Comparison of ENCODE assay signal across 7 mouse cellular contexts in genomic region chr7:19628192-19628535, GRCm38 (mm10). TPM values are rescaled to one million over a fixed set of nuclear protein-coding genes. Genes with fewer than 3 reads are reported as not detected.
DNase-seq lines count a peak whose midpoint lies in the region; ATAC-seq and TF ChIP-seq lines count a peak whose summit lies in the region.

No protein-coding gene starts in this region.

- peak overlapping the region; percentile 58 for H3K4me3 ChIP-seq in lung, postnatal 0 days (ENCODE audit: low read depth, low read length)
- peak overlapping the region; percentile 62 for H3K4me3 ChIP-seq in forebrain, embryonic 11.5 days (ENCODE audit: low read depth, low read length)
- peak overlapping the region; percentile 78 for H3K4me3 ChIP-seq in limb, embryonic 10.5 days
- peak overlapping the region; percentile 72 for H3K4me3 ChIP-seq in neural tube, embryonic 15.5 days (replicated peaks)

- TF ChIP-seq CTCF in lung, postnatal 0 days (IDR thresholded peaks at IDR 0.05): no peak

- DNase-seq in lung, postnatal 0 days (ENCODE audit: low spot score): no peak
- DNase-seq in lung, postnatal 25 days (ENCODE audit: low spot score): no peak
- DNase-seq in forebrain, embryonic 11.5 days (ENCODE audit: low spot score): no peak
- DNase-seq in limb, embryonic 10.5 days (ENCODE audit: low spot score): no peak
- DNase-seq in left cerebral cortex, adult 9 months (ENCODE audit: low spot score in 2 of 2): no peak
- no peak for DNase-seq in spleen, postnatal 36 days (ENCODE audit: low spot score in 2 of 2)

- no peaks in the 10 kb centered on the region for H3K27me3 ChIP-seq in lung, postnatal 0 days (replicated peaks; ENCODE audit: insufficient read depth, low read length)
- H3K27me3 ChIP-seq in forebrain, embryonic 11.5 days (ENCODE audit: control insufficient read depth, insufficient read depth, low read length): no peaks in the 10 kb centered on the region
- no peaks in the 10 kb centered on the region for H3K27me3 ChIP-seq in limb, embryonic 10.5 days (ENCODE audit: low read depth, poor library complexity, severe bottlenecking)
- H3K27me3 ChIP-seq in neural tube, embryonic 15.5 days (replicated peaks): 0 out of 2 replicates have a peak, but pooled peaks cover 10% of the 10 kb centered on the region

- H3K4me1 ChIP-seq in lung, postnatal 0 days (ENCODE audit: insufficient read depth, low read depth, low read length): no peaks in the 10 kb centered on the region; the same call in 1 of the 2 replicates
- H3K4me1 ChIP-seq in forebrain, embryonic 11.5 days (replicated peaks; ENCODE audit: control insufficient read depth, insufficient read depth, low read length): no peaks in the 10 kb centered on the region
- peaks cover 16% of the 10 kb centered on the region for H3K4me1 ChIP-seq in limb, embryonic 10.5 days
- peaks cover 12% of the 10 kb centered on the region for H3K4me1 ChIP-seq in neural tube, embryonic 15.5 days

- no peaks in the 10 kb centered on the region for H3K9me3 ChIP-seq in lung, postnatal 0 days (ENCODE audit: low read length)
- H3K9me3 ChIP-seq in forebrain, embryonic 11.5 days (ENCODE audit: control insufficient read depth, low read length): no peaks in the 10 kb centered on the region
- H3K9me3 ChIP-seq in limb, embryonic 10.5 days (replicated peaks): no peaks in the 10 kb centered on the region
- no peaks in the 10 kb centered on the region for H3K9me3 ChIP-seq in neural tube, embryonic 15.5 days (replicated peaks)

- no peak overlapping the region for H3K9ac ChIP-seq in lung, postnatal 0 days (replicated peaks; ENCODE audit: low read depth)
- no peak overlapping the region for H3K9ac ChIP-seq in forebrain, embryonic 11.5 days (ENCODE audit: low read length)
- H3K9ac ChIP-seq in neural tube, embryonic 15.5 days (replicated peaks): no peak overlapping the region; the same call in 1 of the 2 replicates

- no peak for ATAC-seq in lung, postnatal 0 days
- peak; percentile 11; the same call in 1 of the 2 replicates for ATAC-seq in forebrain, embryonic 11.5 days (replicated peaks; ENCODE audit: low FRiP score)
- no peak for ATAC-seq in neural tube, embryonic 15.5 days (ENCODE audit: low FRiP score)

- TF ChIP-seq EP300 in lung, postnatal 0 days (IDR thresholded peaks at IDR 0.05): no peak

- peak overlapping the region; percentile 93 for H3K27ac ChIP-seq in lung, postnatal 0 days (ENCODE audit: low read length)
- no peak overlapping the region for H3K27ac ChIP-seq in forebrain, embryonic 11.5 days (ENCODE audit: low read depth, low read length)
- peak overlapping the region; percentile 75 for H3K27ac ChIP-seq in limb, embryonic 10.5 days
- H3K27ac ChIP-seq in neural tube, embryonic 15.5 days (replicated peaks): peak overlapping the region; percentile 82

- 17% methylated on average over 17 of the region's 17 CpGs for WGBS in lung, postnatal 0 days
- 17% methylated on average over 17 of the region's 17 CpGs for WGBS in forebrain, embryonic 11.5 days
- 15% methylated on average over 17 of the region's 17 CpGs for WGBS in limb, embryonic 10.5 days
- WGBS in neural tube, embryonic 15.5 days: 17% methylated on average over 17 of the region's 17 CpGs

- H3K4me2 ChIP-seq in lung, postnatal 0 days (replicated peaks; ENCODE audit: low read depth, low read length): peak overlapping the region; percentile 93
- H3K4me2 ChIP-seq in forebrain, embryonic 11.5 days (ENCODE audit: low read depth, low read length, severe bottlenecking): peak overlapping the region; percentile 97; the same call in 1 of the 2 replicates
- H3K4me2 ChIP-seq in neural tube, embryonic 15.5 days: peak overlapping the region; percentile 76

- peaks cover 7% of the 10 kb centered on the region; the same call in 1 of the 2 replicates for H3K36me3 ChIP-seq in lung, postnatal 0 days (ENCODE audit: insufficient read depth, low read length)
- 0 out of 2 replicates have a peak, but pooled peaks cover 2% of the 10 kb centered on the region for H3K36me3 ChIP-seq in forebrain, embryonic 11.5 days (ENCODE audit: control insufficient read depth, insufficient read depth, low read length)
- peaks cover 16% of the 10 kb centered on the region for H3K36me3 ChIP-seq in limb, embryonic 10.5 days
- H3K36me3 ChIP-seq in neural tube, embryonic 15.5 days: peaks cover 14% of the 10 kb centered on the region

RNA-seq across cellular contexts. Expression of gene Relb, which starts 1.1 kb away (rescaled TPM):
- polyA plus RNA-seq in lung, postnatal 0 days (2015; fragmentation: Nextera tagmentation; extraction: Ambion mirVana): 15.6 and 29.8 TPM in 2 replicates
- 2.9 and 3.7 TPM in 2 replicates for polyA plus RNA-seq in forebrain, embryonic 11.5 days (2014; fragmentation: Nextera tagmentation; extraction: Ambion mirVana)
- polyA plus RNA-seq in limb, embryonic 10.5 days (2016; fragmentation: Nextera tagmentation; extraction: Ambion mirVana): 3.8 and 4.2 TPM in 2 replicates
- polyA plus RNA-seq in neural tube, embryonic 15.5 days (2015; fragmentation: Nextera tagmentation; extraction: Ambion mirVana): 9.6 and 12.8 TPM in 2 replicates

RNA-seq across cellular contexts. Expression of gene Clasrp, which starts 23.9 kb away (rescaled TPM):
- 22.6 and 23.8 TPM in 2 replicates for polyA plus RNA-seq in lung, postnatal 0 days (2015; fragmentation: Nextera tagmentation; extraction: Ambion mirVana)
- polyA plus RNA-seq in forebrain, embryonic 11.5 days (2014; fragmentation: Nextera tagmentation; extraction: Ambion mirVana): 59.7 and 64.1 TPM in 2 replicates
- 59.0 and 63.4 TPM in 2 replicates for polyA plus RNA-seq in limb, embryonic 10.5 days (2016; fragmentation: Nextera tagmentation; extraction: Ambion mirVana)
- 51.0 and 61.5 TPM in 2 replicates for polyA plus RNA-seq in neural tube, embryonic 15.5 days (2015; fragmentation: Nextera tagmentation; extraction: Ambion mirVana)

RNA-seq across cellular contexts. Expression of gene Clptm1, which starts 36.7 kb away (rescaled TPM):
- polyA plus RNA-seq in lung, postnatal 0 days (2015; fragmentation: Nextera tagmentation; extraction: Ambion mirVana): 76.9 and 78.8 TPM in 2 replicates
- polyA plus RNA-seq in forebrain, embryonic 11.5 days (2014; fragmentation: Nextera tagmentation; extraction: Ambion mirVana): 89.1 and 92.0 TPM in 2 replicates
- polyA plus RNA-seq in limb, embryonic 10.5 days (2016; fragmentation: Nextera tagmentation; extraction: Ambion mirVana): 84.5 and 86.3 TPM in 2 replicates
- polyA plus RNA-seq in neural tube, embryonic 15.5 days (2015; fragmentation: Nextera tagmentation; extraction: Ambion mirVana): 128 and 140 TPM in 2 replicates

RNA-seq across cellular contexts. Expression of gene Apoc2, which starts 49.6 kb away (rescaled TPM):
- 4.2 and 4.9 TPM in 2 replicates for polyA plus RNA-seq in lung, postnatal 0 days (2015; fragmentation: Nextera tagmentation; extraction: Ambion mirVana)
- not detected in 2 replicates for polyA plus RNA-seq in forebrain, embryonic 11.5 days (2014; fragmentation: Nextera tagmentation; extraction: Ambion mirVana)
- 0.28 TPM in 1 of 2 replicates, not detected in the other for polyA plus RNA-seq in limb, embryonic 10.5 days (2016; fragmentation: Nextera tagmentation; extraction: Ambion mirVana)
- polyA plus RNA-seq in neural tube, embryonic 15.5 days (2015; fragmentation: Nextera tagmentation; extraction: Ambion mirVana): 1.8 TPM in 2 replicates

RNA-seq across cellular contexts. Expression of gene Gemin7, which starts 50.8 kb away (rescaled TPM):
- 161 and 163 TPM in 2 replicates for polyA plus RNA-seq in lung, postnatal 0 days (2015; fragmentation: Nextera tagmentation; extraction: Ambion mirVana)
- 151 and 156 TPM in 2 replicates for polyA plus RNA-seq in forebrain, embryonic 11.5 days (2014; fragmentation: Nextera tagmentation; extraction: Ambion mirVana)
- polyA plus RNA-seq in limb, embryonic 10.5 days (2016; fragmentation: Nextera tagmentation; extraction: Ambion mirVana): 196 and 201 TPM in 2 replicates
- 145 and 154 TPM in 2 replicates for polyA plus RNA-seq in neural tube, embryonic 15.5 days (2015; fragmentation: Nextera tagmentation; extraction: Ambion mirVana)
